Mouse (Mus musculus) C2C12 (cell line): ENCODE measurements around the gene Cntnap5b. TPM values are rescaled to one million over a fixed set of nuclear protein-coding genes. Genes with fewer than 3 reads are reported as not detected.

Source experiments
- H3K27me3 ChIP-seq: one replicate; pipeline ENCODE4 v1.6.1; 2011; ENCODE audit not compliant: control insufficient read depth, insufficient read depth, insufficient read length
- H3K36me3 ChIP-seq: one replicate; pipeline ENCODE4 v1.6.1; 2011; ENCODE audit not compliant: control insufficient read depth, insufficient read depth
- H3K4me3 ChIP-seq: one replicate; pipeline ENCODE4 v1.5.1; 2011; ENCODE audit warnings: mild to moderate bottlenecking, control low read depth; ENCODE audit not compliant: poor library complexity, insufficient read depth, severe bottlenecking
- H3K79me2 ChIP-seq: one replicate; pipeline ENCODE4 v1.6.1; 2011; ENCODE audit not compliant: control insufficient read depth, insufficient read depth
- H3K79me3 ChIP-seq: one replicate; pipeline ENCODE4 v1.6.1; 2011; ENCODE audit warnings: low read depth, control low read depth
- H3ac ChIP-seq: one replicate; pipeline ENCODE3; 2011; ENCODE audit warnings: low read depth; ENCODE audit not compliant: control insufficient read depth, insufficient read length
- CEBPB ChIP-seq: IDR thresholded peaks from one replicate; pipeline ENCODE4 v1.6.1; 2011; ENCODE audit warnings: low read depth, mild to moderate bottlenecking, control low read depth, moderate library complexity
- CTCF ChIP-seq: IDR thresholded peaks from one replicate; pipeline ENCODE4 v1.5.1; 2011; ENCODE audit not compliant: control insufficient read depth, insufficient read depth, insufficient read length
- FOSL1 ChIP-seq: IDR thresholded peaks from one replicate; pipeline ENCODE4 v1.8.0; 2011; ENCODE audit warnings: mild to moderate bottlenecking, low read length; ENCODE audit not compliant: poor library complexity, insufficient read depth, severe bottlenecking
- MAX ChIP-seq: IDR thresholded peaks from one replicate; pipeline ENCODE4 v1.6.1; 2011; ENCODE audit warnings: mild to moderate bottlenecking, control low read depth
- MYOD1 ChIP-seq: IDR thresholded peaks from one replicate; pipeline ENCODE4 v1.6.1; 2011; ENCODE audit warnings: low read depth; ENCODE audit not compliant: control insufficient read depth, insufficient read length
- MYOG ChIP-seq: IDR thresholded peaks from one replicate; pipeline ENCODE4 v1.6.1; 2011; ENCODE audit not compliant: control insufficient read depth, insufficient read length; ENCODE audit errors: extremely low read depth
- USF1 ChIP-seq: IDR thresholded peaks from one replicate; pipeline ENCODE4 v1.6.1; 2011; ENCODE audit warnings: low read depth, mild to moderate bottlenecking, control low read depth, moderate library complexity
- long read RNA-seq, 2 experiments: library from polyadenylated mRNA; unstranded; transcript quantifications; one replicate each; pipeline ENCODE4 v2.0.0; 2019 to 2020
- polyA plus RNA-seq: library from polyadenylated mRNA; unstranded; fragments of >200 nt; fragmentation: generic; extraction: Trizol; gene quantifications from one replicate; pipeline ENCODE4 v1.2.1, GENCODE M21; 2012; ENCODE audit warnings: missing spikeins

The Cntnap5b gene
- not detected for polyA plus RNA-seq
- long read RNA-seq, experiment 1 = 0 reads
- long read RNA-seq, experiment 2 = 0 reads

DNA sequence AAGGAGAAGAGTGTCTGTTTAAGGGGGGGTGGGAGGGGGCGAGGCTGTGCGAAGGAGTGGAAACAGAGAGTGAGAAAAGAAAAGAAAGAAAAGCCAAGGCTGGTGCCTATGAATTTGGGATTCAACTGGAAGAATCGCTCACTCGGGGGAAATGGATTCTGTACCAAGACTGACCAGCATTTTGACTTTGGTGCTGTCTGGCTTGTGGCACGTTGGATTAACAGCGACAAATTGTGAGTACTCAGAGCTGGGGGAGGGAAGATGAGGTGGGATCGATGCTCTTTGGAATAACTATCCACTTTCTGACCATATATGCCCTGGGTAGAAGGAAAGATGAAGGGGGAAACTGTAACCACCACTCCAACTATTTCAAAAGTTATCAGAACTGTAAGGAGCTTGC lies at the start of gene Cntnap5b:
Cntnap5b (plus strand) TSS at position 152 of the 400 bp plus-strand sequence.
- no peak for TF ChIP-seq FOSL1
- no peak for TF ChIP-seq MAX
- TF ChIP-seq CEBPB = no peak
- no peak for TF ChIP-seq MYOD1
- TF ChIP-seq MYOG = no peak
- no peak for TF ChIP-seq USF1
- no peak for TF ChIP-seq CTCF
- Histone ChIP-seq H3ac (no peak within 1 kb of the TSS), H3K36me3 (no peaks in the 10 kb centered on the region), H3K4me3 (no peak within 1 kb of the TSS), H3K79me2 (no peaks in the 10 kb centered on the region), H3K79me3 (no peaks in the 10 kb centered on the region), H3K27me3 (no peaks in the 10 kb centered on the region)

DNA sequence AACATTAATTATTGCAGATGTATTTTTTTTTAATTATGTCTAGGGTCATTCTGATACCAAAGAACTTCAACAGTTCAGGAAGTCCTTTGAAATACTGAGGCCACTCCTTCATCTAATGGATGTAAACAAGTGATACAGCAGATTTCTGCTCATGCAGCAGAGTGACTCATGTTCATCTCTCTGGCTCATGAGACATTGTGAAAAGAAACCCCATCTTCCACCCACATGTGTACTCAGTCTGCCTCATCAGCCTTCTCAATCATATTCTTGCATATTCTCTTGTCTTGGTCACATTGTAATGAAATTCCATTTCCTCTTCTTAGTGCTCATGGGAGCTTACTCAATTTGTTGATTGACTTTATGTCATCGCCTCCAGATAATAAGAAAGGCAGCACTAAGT lies 12.6 kb upstream of the Cntnap5b start:
- TF ChIP-seq CEBPB (no peak), CTCF (no peak), MYOD1 (no peak), FOSL1 (no peak), MAX (no peak), USF1 (no peak), MYOG (no peak)
- no peaks in the 10 kb centered on the region for H3K79me3 ChIP-seq
- no peak overlapping the region for H3ac ChIP-seq
- H3K27me3 ChIP-seq = no peaks in the 10 kb centered on the region
- no peaks in the 10 kb centered on the region for H3K79me2 ChIP-seq
- no peak overlapping the region for H3K4me3 ChIP-seq
- H3K36me3 ChIP-seq = no peaks in the 10 kb centered on the region

DNA sequence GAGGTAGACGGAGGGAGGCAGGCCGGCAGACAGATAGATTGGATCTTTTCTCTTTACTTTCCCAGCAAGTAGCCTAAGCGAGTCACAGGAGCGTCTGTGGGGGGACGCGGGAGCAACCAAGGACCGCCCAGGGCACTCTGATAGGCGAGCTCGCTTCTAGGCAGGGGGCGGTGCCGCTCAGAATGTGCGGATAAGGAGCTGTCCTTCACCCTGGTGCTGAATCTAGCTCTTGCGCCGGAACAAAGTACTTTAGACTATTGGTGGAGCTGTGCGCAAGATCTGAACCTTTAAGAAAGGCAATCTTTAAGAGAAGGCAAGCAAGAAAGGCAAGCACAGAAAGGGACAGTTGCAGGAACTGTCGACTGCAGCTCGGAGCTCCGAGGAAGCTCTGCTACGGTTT lies 382 bp upstream of the Cntnap5b start:
- no peaks in the 10 kb centered on the region for H3K27me3 ChIP-seq
- no peaks in the 10 kb centered on the region for H3K79me2 ChIP-seq
- no peak overlapping the region for H3ac ChIP-seq
- no peak for TF ChIP-seq CTCF
- no peak for TF ChIP-seq CEBPB
- TF ChIP-seq USF1 = no peak
- TF ChIP-seq MYOG = no peak
- TF ChIP-seq FOSL1 = no peak
- TF ChIP-seq MYOD1 = no peak
- TF ChIP-seq MAX = no peak
- no peaks in the 10 kb centered on the region for H3K36me3 ChIP-seq
- H3K4me3 ChIP-seq = no peak overlapping the region
- no peaks in the 10 kb centered on the region for H3K79me3 ChIP-seq

DNA sequence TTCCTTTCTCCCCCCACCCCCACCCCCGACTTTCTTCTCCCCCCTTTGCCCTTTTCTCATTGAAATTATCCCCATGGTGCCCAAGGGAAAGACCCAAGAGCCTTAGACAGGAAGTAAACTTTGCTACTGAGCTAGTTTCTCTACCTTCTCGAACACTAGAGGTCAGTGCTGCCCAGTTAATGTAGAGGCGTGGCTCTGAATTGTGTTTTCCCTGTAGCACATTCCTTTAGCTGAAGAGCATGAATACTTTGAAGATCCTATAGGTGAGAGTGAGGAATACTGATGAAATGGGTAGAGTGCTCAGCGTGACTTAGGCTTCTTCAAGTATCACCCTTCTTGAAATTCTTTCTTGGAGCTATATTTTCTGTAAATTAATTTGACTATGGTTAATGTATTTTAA lies 1.6 kb downstream of the Cntnap5b start:
- Histone ChIP-seq H3K27me3 (no peaks in the 10 kb centered on the region), H3K36me3 (no peaks in the 10 kb centered on the region), H3ac (no peak overlapping the region), H3K79me2 (no peaks in the 10 kb centered on the region), H3K79me3 (no peaks in the 10 kb centered on the region), H3K4me3 (no peak overlapping the region)
- TF ChIP-seq CTCF = no peak
- TF ChIP-seq MAX = no peak
- TF ChIP-seq MYOD1 = no peak

DNA sequence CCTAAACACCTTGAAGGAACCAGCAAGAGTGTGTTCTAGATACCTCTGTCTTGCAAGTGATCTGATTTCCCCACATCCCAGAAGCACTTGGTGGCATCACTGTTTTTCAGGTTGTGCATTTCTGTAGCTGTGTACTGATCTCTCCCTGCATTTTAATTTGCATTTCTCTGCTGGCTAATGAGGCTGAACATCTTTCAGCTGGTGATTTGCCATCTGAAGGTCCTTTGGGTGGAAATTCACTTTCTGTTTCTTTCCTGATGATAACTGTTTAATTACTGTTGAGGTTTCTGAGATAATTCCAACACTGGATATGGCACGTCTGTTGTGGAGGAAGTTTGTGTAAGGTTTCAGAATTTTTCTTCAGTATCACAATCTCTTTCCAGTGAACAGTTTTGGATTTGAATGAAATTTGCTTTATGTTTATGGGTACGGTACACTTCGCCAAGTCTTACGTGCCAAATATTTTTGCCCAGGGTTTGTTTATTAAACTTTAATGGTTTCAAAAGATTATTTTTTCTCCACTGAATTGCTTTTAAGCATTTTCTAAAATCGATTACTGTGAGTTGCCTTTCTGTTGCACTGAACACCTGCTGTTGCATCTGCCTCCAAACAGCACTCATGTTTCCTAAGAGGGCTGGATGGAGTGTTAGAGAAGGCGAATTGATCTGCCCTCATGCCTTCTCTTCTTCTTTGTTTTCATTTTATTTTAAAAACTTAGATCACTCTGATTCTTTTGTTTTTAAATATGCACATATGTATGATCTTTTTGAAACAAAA lies 41.0 kb downstream of the Cntnap5b start:
- H3K79me3 ChIP-seq = no peaks in the 10 kb centered on the region
- H3K27me3 ChIP-seq = no peaks in the 10 kb centered on the region
- H3K79me2 ChIP-seq = no peaks in the 10 kb centered on the region
- H3K36me3 ChIP-seq = no peaks in the 10 kb centered on the region
- no peak overlapping the region for H3K4me3 ChIP-seq
- TF ChIP-seq USF1 (no peak), MAX (no peak), CTCF (no peak), MYOD1 (no peak), MYOG (no peak), CEBPB (no peak), FOSL1 (no peak)
- H3ac ChIP-seq = no peak overlapping the region

DNA sequence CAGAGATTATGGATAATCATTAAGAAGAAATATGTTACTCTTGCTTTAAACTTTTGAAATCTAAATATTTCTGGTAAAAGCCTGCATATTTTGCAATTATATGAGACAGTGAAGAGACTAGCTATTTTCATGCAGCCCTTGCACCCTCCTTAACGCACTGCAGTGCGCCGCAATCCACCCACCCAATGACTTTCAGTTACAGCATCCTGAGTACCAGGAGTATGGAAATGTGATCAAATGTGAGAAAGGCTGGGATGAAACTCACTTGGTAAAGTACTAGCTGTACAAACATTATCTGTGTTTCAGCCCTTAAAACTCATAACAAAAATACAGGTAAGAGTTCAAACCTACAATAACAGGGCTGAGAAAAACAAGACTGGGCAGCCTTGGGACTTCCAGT lies 99.8 kb downstream of the Cntnap5b start:
- Histone ChIP-seq H3K36me3 (no peaks in the 10 kb centered on the region), H3K4me3 (no peak overlapping the region), H3ac (no peak overlapping the region), H3K27me3 (no peaks in the 10 kb centered on the region), H3K79me2 (no peaks in the 10 kb centered on the region), H3K79me3 (no peaks in the 10 kb centered on the region)
- no peak for TF ChIP-seq FOSL1
- no peak for TF ChIP-seq MYOD1
- no peak for TF ChIP-seq USF1
- TF ChIP-seq CEBPB = no peak
- TF ChIP-seq MAX = no peak
- TF ChIP-seq MYOG = no peak
- no peak for TF ChIP-seq CTCF
